Mouse (Mus musculus) adrenal gland, postnatal 10 days (tissue): ENCODE measurements around the gene Alox5ap. TPM values are rescaled to one million over a fixed set of nuclear protein-coding genes. Genes with fewer than 3 reads are reported as not detected.

Experiments used
- DNase-seq: peaks from one replicate; pipeline ENCODE4 v3.0.0; 2021; ENCODE audit warnings: mixed read lengths
- total RNA-seq, 2 experiments: library from RNA; stranded (reverse); gene quantifications; 2 replicates each; pipeline ENCODE4 v1.2.3; 2021

Alox5ap gene
- total RNA-seq, 2 experiments from 2014 or later = 10.3 to 15.3 TPM

GRCm38 (mm10) chr5:149259093-149259492 lies 5.5 kb upstream of the Alox5ap start:
- no peak for DNase-seq

- DNase-seq = no peak
Measured at GRCm38 (mm10) chr5:149261449-149261848, 3.1 kb upstream of the Alox5ap start.

DNA sequence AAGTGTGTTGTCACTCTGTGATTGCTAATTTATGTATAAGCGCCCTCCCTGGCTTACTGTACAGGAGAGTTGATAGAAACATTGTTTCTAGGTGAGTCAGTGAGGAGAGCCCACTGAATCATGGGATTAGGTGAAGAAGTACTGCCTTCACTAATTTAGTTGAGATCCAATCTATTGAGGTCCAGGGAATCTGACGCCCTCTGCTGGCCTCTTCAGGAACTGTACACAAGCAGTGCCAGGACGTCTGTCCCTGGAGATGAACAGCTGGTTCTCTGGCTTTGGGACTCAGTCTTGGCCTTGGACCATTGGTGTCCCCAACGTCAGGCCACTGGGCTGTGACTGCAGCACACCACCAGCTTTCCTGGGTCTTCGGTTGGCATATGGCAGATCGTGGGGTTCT lies 2.7 kb upstream of the Alox5ap start:
- peak; percentile 51 for DNase-seq

- no peak for DNase-seq
Measured at GRCm38 (mm10) chr5:149264878-149265279, 312 bp downstream of the Alox5ap start.

DNA sequence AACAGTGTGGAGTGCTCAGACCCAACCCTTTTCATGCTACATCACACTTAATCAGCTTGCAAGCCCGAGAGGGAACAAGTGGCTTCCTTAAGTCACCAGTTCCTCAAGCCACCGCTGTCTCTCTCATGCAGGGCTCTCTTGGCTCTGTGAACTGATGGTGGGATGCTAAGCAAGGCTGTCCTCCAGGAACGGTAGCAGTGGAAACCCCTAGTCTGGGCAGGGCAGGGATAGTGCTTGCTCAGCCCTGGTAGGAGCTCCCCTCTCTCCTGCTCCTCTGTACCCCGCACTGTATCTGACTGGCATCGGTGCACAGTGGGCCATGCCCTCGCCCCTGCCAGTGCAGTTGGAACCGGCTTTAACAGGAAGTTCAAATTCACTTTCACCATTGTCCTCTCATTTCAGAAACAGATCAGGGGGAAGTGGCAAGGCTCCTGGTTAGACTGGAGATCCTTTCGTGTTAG lies 2.2 kb downstream of the Alox5ap start:
- no peak for DNase-seq

DNA sequence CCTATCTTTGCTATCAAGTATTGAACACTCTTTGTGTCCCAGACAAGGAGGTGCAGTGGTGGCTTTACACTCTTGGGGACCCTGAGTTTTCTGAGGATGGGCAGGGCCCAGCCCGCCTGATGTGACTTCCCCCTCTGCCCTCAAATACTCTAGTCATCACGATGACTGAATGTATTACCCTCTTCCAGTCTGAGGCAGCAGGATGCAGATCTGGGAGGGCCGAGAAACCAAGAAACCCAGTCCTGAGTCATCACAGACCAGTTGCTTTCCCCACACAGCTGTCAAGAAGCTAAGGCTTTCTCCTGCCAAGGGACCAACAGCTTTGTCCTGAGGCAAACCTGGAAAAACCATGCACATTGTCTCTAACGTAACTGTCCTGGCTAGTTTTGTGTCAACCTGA lies 2.9 kb downstream of the Alox5ap start:
- no peak for DNase-seq

DNA sequence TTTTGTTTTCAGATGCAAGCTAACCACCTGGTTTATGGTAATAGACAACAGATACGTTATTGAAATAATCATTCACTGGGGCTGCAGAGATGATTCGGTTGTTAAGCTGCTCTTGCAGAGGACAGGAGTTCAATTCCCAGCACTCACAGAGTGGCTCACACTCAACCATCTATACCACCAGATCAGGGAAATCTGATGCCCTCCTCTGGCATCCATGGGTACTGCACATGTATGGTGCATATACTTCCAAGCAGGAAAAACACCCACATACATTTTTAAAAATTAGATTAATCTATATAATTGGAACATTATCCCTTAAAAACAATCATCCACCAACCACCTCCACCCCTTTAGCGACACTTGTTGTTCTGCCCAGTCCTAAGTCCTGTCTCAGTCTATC lies 6.7 kb downstream of the Alox5ap start:
- DNase-seq = no peak

DNA sequence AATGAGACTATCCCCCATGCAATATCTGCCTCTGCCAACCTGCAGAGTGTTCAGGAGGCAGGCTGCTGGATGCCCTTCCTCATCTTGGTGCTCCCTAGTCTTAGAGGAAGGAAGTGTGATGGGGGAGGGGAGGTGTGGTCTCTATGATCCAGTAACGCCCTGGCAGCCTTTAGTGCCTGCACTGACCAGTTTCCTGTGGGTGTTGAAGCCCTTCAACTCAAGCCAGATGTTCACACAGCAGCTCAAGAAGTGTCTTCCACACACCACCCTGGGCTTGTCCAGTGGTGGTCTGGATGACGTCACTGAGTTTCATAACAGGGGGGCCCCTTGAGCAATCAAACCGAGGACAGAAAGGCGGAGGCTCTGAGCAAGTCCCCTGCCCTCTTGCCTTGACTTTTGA lies 8.0 kb downstream of the Alox5ap start:
- DNase-seq = no peak

DNA sequence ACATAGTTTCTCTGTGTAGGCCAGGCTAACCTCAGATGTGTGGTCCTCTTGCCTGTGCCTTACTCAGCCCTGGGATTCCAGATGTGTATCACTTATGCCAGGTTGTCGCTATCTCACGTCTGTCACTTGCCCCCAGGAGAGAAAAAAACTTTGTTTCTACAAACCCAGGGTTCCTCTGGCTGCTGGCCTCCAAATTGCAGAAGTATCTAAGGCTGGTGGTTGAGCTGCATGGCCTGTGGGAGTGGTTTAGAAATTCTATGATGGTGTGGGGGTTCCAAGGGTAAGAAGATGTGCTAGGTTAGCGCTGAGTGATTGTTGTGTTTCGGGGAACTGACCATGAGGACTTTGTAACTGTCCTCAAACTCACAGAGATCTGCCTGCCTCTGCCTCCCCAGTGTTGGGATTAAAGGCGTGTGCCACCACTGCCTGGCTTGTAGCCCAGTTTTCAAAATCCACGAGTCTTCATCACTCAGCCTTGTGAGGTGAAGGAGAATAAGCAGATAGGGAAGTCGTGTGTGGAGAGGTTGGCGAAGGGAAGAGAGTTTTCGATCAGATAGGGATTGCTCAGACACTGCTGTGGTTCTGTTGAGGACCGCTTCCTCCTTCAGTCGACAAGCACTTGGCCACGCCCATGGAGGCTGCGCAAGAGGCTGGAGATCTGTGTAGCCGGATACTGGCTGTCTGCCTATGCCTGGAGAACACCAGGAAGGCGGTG lies 10.0 kb downstream of the Alox5ap start:
- no peak for DNase-seq

- no peak for DNase-seq
Measured at GRCm38 (mm10) chr5:149275105-149275494, 10.5 kb downstream of the Alox5ap start.

GRCm38 (mm10) chr5:149277529-149277928 lies 13.0 kb downstream of the Alox5ap start:
- DNase-seq = no peak

- DNase-seq = peak; percentile 69
Measured at GRCm38 (mm10) chr5:149279273-149279844, 14.8 kb downstream of the Alox5ap start.

- DNase-seq = no peak
Measured at GRCm38 (mm10) chr5:149283009-149283408, 18.4 kb downstream of the Alox5ap start.

DNA sequence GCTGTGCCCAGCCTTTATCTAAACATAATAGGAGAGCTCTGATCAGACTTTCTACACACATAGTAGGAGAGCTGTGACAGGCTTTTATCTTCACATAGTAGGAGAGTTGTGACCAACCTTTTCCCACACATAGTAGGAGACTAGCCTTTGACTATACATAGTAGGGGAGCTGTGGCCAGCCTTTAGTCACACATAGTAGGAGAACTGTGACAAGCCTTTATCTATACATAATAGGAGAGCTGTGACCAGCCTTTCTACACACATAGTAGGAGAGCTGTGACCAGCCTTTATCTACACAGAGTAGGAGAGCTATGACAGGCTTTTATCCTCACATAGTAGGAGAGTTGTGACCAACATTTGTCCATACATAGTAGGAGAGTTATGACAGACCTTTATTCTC lies 19.3 kb downstream of the Alox5ap start:
- DNase-seq = no peak

GRCm38 (mm10) chr5:149286021-149286420 lies 21.5 kb downstream of the Alox5ap start:
- DNase-seq = no peak

DNA sequence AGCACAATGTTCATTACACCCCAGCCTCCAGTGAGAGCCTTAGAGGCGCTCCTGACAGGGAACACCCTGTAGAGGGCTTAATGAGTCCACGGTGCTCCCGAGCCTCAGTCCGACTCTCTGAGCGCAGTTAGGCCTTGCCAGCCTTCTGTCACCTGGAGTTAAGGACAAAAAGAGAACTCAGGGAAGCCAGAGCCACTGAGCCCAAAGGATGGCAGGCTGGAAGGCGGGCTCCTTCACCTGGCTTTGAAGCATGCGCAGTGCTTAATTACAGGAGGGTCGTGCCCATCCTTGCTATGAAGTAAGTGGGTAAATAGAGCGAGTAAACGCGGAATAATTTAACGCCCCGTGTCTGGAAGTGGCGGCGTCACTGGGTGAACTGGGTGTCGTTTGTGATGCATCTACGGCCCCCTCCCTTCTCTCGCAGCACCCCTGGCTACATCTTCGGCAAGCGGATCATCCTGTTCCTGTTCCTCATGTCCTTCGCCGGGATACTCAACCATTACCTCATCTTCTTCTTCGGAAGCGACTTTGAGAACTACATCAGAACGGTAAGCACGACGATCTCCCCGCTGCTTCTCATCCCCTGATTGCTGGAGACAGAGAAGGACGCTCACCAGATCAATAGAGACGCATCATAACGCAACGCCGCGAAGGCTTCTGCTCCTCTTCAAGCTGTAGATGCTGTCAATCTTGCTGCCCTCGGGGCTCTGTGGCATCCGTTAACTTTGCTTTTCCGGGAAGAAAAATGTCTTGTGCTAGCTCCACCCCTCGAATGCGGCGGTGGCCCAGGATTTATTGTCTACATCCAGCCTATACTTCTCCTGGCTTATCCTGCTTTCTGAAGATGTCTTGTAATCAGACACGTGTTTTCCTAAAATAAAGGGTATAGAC lies 22.8 kb downstream of the Alox5ap start:
- DNase-seq = no peak

GRCm38 (mm10) chr5:149291266-149291665 lies 26.7 kb downstream of the Alox5ap start:
- no peak for DNase-seq

DNA sequence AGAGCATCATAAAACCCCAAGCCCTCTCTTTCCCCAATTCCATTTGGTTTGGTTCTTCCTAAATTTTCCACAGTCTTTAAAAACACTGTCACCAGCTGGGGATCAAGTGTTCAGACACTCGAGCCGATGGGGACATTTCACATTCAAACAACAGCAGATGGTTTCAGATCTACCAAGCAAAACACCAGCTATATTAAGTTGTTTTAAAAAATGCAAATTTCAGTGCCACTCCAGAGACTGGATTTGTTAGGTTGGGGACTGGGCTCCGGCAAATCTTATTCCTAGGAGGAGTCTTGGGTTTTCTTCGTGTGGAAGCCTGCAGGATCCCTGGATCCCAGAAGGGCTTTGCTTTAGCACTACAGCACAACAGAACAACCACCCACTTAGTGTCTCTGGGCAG lies 28.5 kb downstream of the Alox5ap start:
- DNase-seq = no peak

DNA sequence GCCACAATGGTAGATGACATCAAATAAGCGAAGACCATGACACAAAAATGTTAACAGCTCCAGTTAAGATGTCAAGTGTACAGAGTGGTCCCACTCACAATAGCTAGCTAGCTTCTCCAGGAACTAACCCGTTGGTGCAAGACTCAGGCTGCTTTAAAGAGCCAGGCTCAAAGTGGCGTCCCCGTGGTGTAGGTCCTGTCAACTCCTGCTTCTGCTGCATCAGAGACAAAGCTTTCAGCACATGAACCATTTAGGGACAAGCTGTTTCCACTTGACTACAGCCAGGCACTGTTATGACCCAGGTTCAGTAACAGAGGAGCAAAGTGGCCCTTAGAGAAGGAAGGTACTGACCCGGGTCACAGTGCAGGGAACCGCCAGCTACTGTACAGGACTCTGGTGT lies 32.2 kb downstream of the Alox5ap start:
- DNase-seq = no peak

DNA sequence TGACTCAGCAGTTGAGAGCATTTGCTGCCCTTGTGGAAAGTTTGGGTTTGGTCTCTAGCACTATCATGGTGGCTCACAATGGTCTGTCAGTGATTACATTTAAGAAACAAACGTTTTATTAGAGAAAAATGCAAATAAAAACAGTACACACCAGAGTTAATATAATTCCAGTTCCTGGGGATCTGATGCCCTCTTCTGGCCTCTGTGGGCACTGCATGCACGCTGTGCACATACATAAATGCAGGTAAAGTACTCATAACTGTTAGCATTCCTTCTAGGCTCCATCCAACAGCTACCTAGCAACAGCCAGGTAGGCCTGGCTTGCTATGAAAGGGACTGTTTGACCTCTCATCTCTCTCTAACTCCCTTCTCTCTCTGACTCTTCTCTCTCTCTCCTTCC lies 32.9 kb downstream of the Alox5ap start:
- no peak for DNase-seq

GRCm38 (mm10) chr5:149298234-149298633 lies 33.7 kb downstream of the Alox5ap start:
- DNase-seq = no peak

- DNase-seq = no peak
Measured at GRCm38 (mm10) chr5:149312884-149313652, 48.5 kb downstream of the Alox5ap start.
